Comparison of ENCODE assay signal across 8 mouse cellular contexts in the genomic region with DNA sequence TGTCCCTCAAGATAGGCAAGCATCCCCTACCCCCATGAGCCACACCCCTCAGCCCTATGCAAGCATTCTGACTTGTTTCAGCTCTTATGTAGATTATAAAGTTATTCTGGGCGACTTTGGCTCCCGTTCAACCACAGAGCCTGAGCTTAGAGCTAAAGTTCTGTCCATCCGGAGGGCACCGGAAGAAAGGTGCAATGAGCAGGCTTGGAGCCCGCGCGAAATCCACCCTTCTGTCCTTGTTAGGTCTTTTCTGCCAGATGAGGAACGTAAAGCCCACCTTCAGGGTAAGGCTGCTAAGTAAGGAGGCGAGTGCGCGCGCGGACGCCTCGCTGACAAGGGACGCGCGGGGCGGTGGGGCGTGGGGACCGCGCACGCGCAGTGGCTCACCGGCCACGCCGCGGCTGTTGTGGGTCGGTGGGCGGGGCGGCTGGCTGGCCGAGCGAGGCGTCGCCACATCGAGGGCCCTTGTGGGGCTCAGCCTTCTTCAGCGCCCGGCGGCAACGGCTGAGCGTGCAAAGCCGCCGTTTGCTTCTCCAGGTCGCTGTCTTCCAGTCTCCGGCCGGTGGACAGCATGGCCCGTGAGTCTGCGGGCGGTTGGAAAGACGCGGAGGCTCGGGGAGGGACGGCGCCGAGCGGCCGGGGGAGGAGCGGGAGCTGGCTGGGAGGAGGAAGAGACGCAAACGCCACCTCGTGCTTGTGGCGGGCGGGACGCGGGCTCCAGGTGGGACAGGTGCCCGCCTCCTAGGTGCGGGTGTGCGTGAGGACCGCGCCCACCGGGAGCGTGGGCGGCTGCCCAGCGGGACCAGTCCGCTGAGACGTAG. TPM values are rescaled to one million over a fixed set of nuclear protein-coding genes. Genes with fewer than 3 reads are reported as not detected.
DNase-seq lines count a peak whose midpoint lies in the region; ATAC-seq and TF ChIP-seq lines count a peak whose summit lies in the region.

A gene (plus strand): TSS at position 361 of the 821 bp plus-strand sequence.

- no peaks in the 10 kb centered on the region for H3K27me3 ChIP-seq in G1E (ENCODE audit: insufficient read depth, low read length)
- H3K27me3 ChIP-seq in hindbrain, embryonic 10.5 days (ENCODE audit: insufficient read depth, poor library complexity, severe bottlenecking): 0 out of 2 replicates have a peak, but pooled peaks cover 5% of the 10 kb centered on the region

- H3K9me3 ChIP-seq in G1E (replicated peaks): no peaks in the 10 kb centered on the region
- no peaks in the 10 kb centered on the region for H3K9me3 ChIP-seq in hindbrain, embryonic 10.5 days

- WGBS in hindbrain, embryonic 10.5 days: under 1% methylated on average over 76 of the region's 76 CpGs

- H3K4me1 ChIP-seq in G1E (ENCODE audit: insufficient read depth, low read depth, low read length): peaks cover 25% of the 10 kb centered on the region
- peaks cover 30% of the 10 kb centered on the region for H3K4me1 ChIP-seq in hindbrain, embryonic 10.5 days (replicated peaks)

- no peak; the same call in 1 of the 2 replicates for ATAC-seq in G1E (ENCODE audit: extremely low read depth, insufficient number of reproducible peaks, low FRiP score, poor library complexity, severe bottlenecking)
- ATAC-seq in frontal cortex, adult (ENCODE audit: low TSS enrichment): peak; percentile 80

- peak within 1 kb of the TSS; percentile 77 for H3K4me3 ChIP-seq in G1E (ENCODE audit: low read depth, low read length)
- peak within 1 kb of the TSS; percentile 81 for H3K4me3 ChIP-seq in hindbrain, embryonic 10.5 days

- H3K36me3 ChIP-seq in G1E (replicated peaks): peaks cover 2% of the 10 kb centered on the region
- H3K36me3 ChIP-seq in hindbrain, embryonic 10.5 days: peaks cover 11% of the 10 kb centered on the region; the same call in 1 of the 2 replicates

- DNase-seq in G1E (ENCODE audit: low spot score): peak; percentile 80
- DNase-seq in cerebellum, adult 18-20 months: peak; percentile 79 to 90
- DNase-seq in hindbrain, embryonic 10.5 days (ENCODE audit: low spot score): peak; percentile 85
- peak; percentile 70 for DNase-seq in layer of hippocampus, postnatal 25 days (ENCODE audit: extremely low spot score in 1 of 2, low spot score in 1 of 2)
- peak; percentile 76 for DNase-seq in lung, postnatal 25 days (ENCODE audit: low spot score)
- DNase-seq in retina, postnatal 7 days (ENCODE audit: low read depth, low spot score): peak; percentile 76
- DNase-seq in urinary bladder, adult 18-20 months (ENCODE audit: low spot score in 2 of 2): peak; percentile 67 to 82

- H3K27ac ChIP-seq in hindbrain, embryonic 10.5 days: peak within 1 kb of the TSS; percentile 91

- no peak for TF ChIP-seq CTCF in G1E (IDR thresholded peaks at IDR 0.05; ENCODE audit: low read depth, low read length)

RNA-seq across cellular contexts. Expression of the gene that starts here (rescaled TPM):
- total RNA-seq in G1E (2014; fragmentation: Nextera tagmentation): 5.6 and 11.1 TPM in 2 replicates
- total RNA-seq in G1E (2017): 27.2 and 29.6 TPM in 2 replicates
- 19.2 and 29.6 TPM in 2 replicates for polyA plus RNA-seq in G1E (2012)
- 156 and 208 TPM in 2 replicates for polyA plus RNA-seq in hindbrain, embryonic 10.5 days (2016; fragmentation: Nextera tagmentation; extraction: Ambion mirVana)
- total RNA-seq in layer of hippocampus, postnatal 25 days (2021): 10 to 100 TPM; 22.1 to 24.5 TPM
